ENCODE assay signal across 8 mouse cellular contexts in genomic region chr14:118616698-118617311, GRCm38 (mm10).
DNase-seq lines count a peak whose midpoint lies in the region; ATAC-seq and TF ChIP-seq lines count a peak whose summit lies in the region.

No protein-coding gene starts in this region.

- intact Hi-C loops in heart, adult 2 months (cut with DNase I) = loop anchor here (1.0 to 5.0 kb wide), 3 partner anchors 90 to 200 kb away; partner anchors contain the start of gene Abcc4
- intact Hi-C loops in heart, postnatal 10 days (cut with DNase I) = loop anchor here (1.0 to 2.0 kb wide), 3 partner anchors 86 to 200 kb away; no protein-coding TSS in a partner anchor

- peak; percentile 87 for TF ChIP-seq CTCF in heart, adult 2 months (IDR thresholded peaks at IDR 0.05)

- H3K27me3 ChIP-seq in heart, adult 2 months (ENCODE audit: control insufficient read depth, insufficient read depth, low read length) = no peaks in the 10 kb centered on the region
- H3K27me3 ChIP-seq in heart, embryonic 12.5 days (replicated peaks) = no peaks in the 10 kb centered on the region

- no peaks in the 10 kb centered on the region for H3K79me2 ChIP-seq in heart, adult 2 months (replicated peaks; ENCODE audit: control insufficient read depth, insufficient read depth, low read length)

- no peak overlapping the region for H3K4me2 ChIP-seq in heart, embryonic 12.5 days

- H3K27ac ChIP-seq in heart, adult 2 months = no peak overlapping the region
- H3K27ac ChIP-seq in heart, embryonic 12.5 days (ENCODE audit: poor library complexity, severe bottlenecking) = no peak overlapping the region

- no peaks in the 10 kb centered on the region for H3K36me3 ChIP-seq in heart, adult 2 months (ENCODE audit: control insufficient read depth, insufficient read depth, low read length)
- H3K36me3 ChIP-seq in heart, embryonic 12.5 days = no peaks in the 10 kb centered on the region

- TF ChIP-seq EP300 in heart, adult 2 months (IDR thresholded peaks at IDR 0.05; ENCODE audit: insufficient read depth, low read depth, low read length) = peak; percentile 82

- H3K4me1 ChIP-seq in heart, adult 2 months (ENCODE audit: control insufficient read depth, insufficient read depth, low read length) = no peaks in the 10 kb centered on the region
- H3K4me1 ChIP-seq in heart, embryonic 12.5 days (replicated peaks) = peaks cover 15% of the 10 kb centered on the region

- DNase-seq in heart, adult 2 months = peak; percentile 30 to 50
- DNase-seq in adipocyte (ENCODE audit: low spot score) = peak; percentile 77
- peak; percentile 60 to 70 for DNase-seq in cerebellum, postnatal 36 days
- peak; percentile 38 to 70 for DNase-seq in heart, postnatal 10 days
- DNase-seq in layer of hippocampus, adult 8-10 months (ENCODE audit: low spot score in 2 of 2) = peak; percentile 39 to 72
- DNase-seq in right cerebral cortex, postnatal 25 days = peak; percentile 47

- H3K9ac ChIP-seq in heart, adult 2 months (ENCODE audit: low read depth, low read length) = no peak overlapping the region
- H3K9ac ChIP-seq in heart, embryonic 12.5 days = no peak overlapping the region

- no peaks in the 10 kb centered on the region for H3K9me3 ChIP-seq in heart, embryonic 12.5 days (replicated peaks)

- TF ChIP-seq POLR2A in heart, adult 2 months (IDR thresholded peaks at IDR 0.05; ENCODE audit: insufficient read depth, low read depth, low read length) = no peak

- H3K4me3 ChIP-seq in heart, adult 2 months = no peak overlapping the region
- no peak overlapping the region for H3K4me3 ChIP-seq in heart, embryonic 12.5 days

- WGBS in heart, adult 2 months = 65% methylated on average over 12 of the region's 12 CpGs
- WGBS in heart, embryonic 12.5 days = 66% methylated on average over 12 of the region's 12 CpGs

- no peak for ATAC-seq in heart, embryonic 12.5 days (ENCODE audit: insufficient number of reproducible peaks, low FRiP score)
- peak; percentile 87 for ATAC-seq in megakaryocyte progenitor cell, adult 5-6 weeks (replicated peaks; ENCODE audit: poor library complexity)
